In genomic region chr19:37100689-37101088, GRCm38 (mm10) we compare ENCODE assay signal across 30 mouse cellular contexts.
A peak's percentile ranks its signal among the peaks of the same experiment; 100 is the strongest.
DNase-seq lines count a peak whose midpoint lies in the region; ATAC-seq lines count a peak whose summit lies in the region.
"Had no signal": no experiment of that assay in that cellular context is flagged by ENCODE, and none has a peak within 500 bp of the region (broad histone marks: within the 10 kb centered on the region; RNA-seq: fewer than 3 reads in every experiment).

No protein-coding gene starts in this region.

- no peak overlapping the region for H3K27ac ChIP-seq in midbrain, embryonic 16.5 days (ENCODE audit: low read length)
- no peak overlapping the region for H3K27ac ChIP-seq in midbrain, embryonic 13.5 days
- H3K27ac ChIP-seq in forebrain, embryonic 11.5 days (ENCODE audit: low read depth, low read length): no peak overlapping the region
- H3K27ac ChIP-seq: embryonic facial prominence, embryonic 12.5 days; hindbrain, postnatal 0 days; limb, embryonic 12.5 days; midbrain, embryonic 15.5 days; neural tube, embryonic 13.5 days had no signal

- DNase-seq in cerebellum, adult 11-12 months: peak; percentile 4
- no peak for DNase-seq in forebrain, embryonic 11.5 days (ENCODE audit: low spot score)
- DNase-seq in embryo, embryonic 10.5 days (ENCODE audit: low spot score): no peak
- DNase-seq in gastrocnemius, adult 18-20 months (ENCODE audit: low spot score): no peak
- DNase-seq: adrenal gland, postnatal 14 days; cerebellum, adult 11 months; cerebellum, postnatal 14 days; gastrocnemius, postnatal 14 days; kidney, adult 9 months; kidney, postnatal 14 days; lung, adult 2 months; lung, postnatal 14 days; retina, postnatal 1 day; right cerebral cortex, postnatal 25 days; spleen, adult 18-20 months; thymus, postnatal 36 days had no signal

- H3K27me3 ChIP-seq in midbrain, embryonic 16.5 days (ENCODE audit: control insufficient read depth, insufficient read depth, low read depth, low read length): no peaks in the 10 kb centered on the region
- no peaks in the 10 kb centered on the region for H3K27me3 ChIP-seq in midbrain, embryonic 13.5 days
- H3K27me3 ChIP-seq in forebrain, embryonic 11.5 days (ENCODE audit: control insufficient read depth, insufficient read depth, low read length): no peaks in the 10 kb centered on the region
- H3K27me3 ChIP-seq: embryonic facial prominence, embryonic 12.5 days; limb, embryonic 12.5 days; midbrain, embryonic 15.5 days; neural tube, embryonic 13.5 days had no signal

- no peaks in the 10 kb centered on the region for H3K4me1 ChIP-seq in midbrain, embryonic 16.5 days (ENCODE audit: control insufficient read depth, insufficient read depth, low read length)
- H3K4me1 ChIP-seq in midbrain, embryonic 13.5 days (replicated peaks): no peaks in the 10 kb centered on the region
- H3K4me1 ChIP-seq in forebrain, embryonic 11.5 days (replicated peaks; ENCODE audit: control insufficient read depth, insufficient read depth, low read length): no peaks in the 10 kb centered on the region
- H3K4me1 ChIP-seq: embryonic facial prominence, embryonic 12.5 days; megakaryocyte, embryonic 14.5 days; midbrain, embryonic 15.5 days had no signal

- H3K4me2 ChIP-seq in midbrain, embryonic 16.5 days (ENCODE audit: low read length): no peak overlapping the region
- no peak overlapping the region for H3K4me2 ChIP-seq in midbrain, embryonic 13.5 days (replicated peaks)
- H3K4me2 ChIP-seq in forebrain, embryonic 11.5 days (ENCODE audit: low read depth, low read length, severe bottlenecking): no peak overlapping the region
- H3K4me2 ChIP-seq: embryonic facial prominence, embryonic 12.5 days; limb, embryonic 12.5 days; midbrain, embryonic 15.5 days; neural tube, embryonic 13.5 days had no signal

- H3K36me3 ChIP-seq in midbrain, embryonic 16.5 days (ENCODE audit: control insufficient read depth, insufficient read depth, low read length): no peaks in the 10 kb centered on the region
- H3K36me3 ChIP-seq in midbrain, embryonic 13.5 days: no peaks in the 10 kb centered on the region
- H3K36me3 ChIP-seq in forebrain, embryonic 11.5 days (ENCODE audit: control insufficient read depth, insufficient read depth, low read length): no peaks in the 10 kb centered on the region
- H3K36me3 ChIP-seq: embryonic facial prominence, embryonic 12.5 days; limb, embryonic 12.5 days; midbrain, embryonic 15.5 days; neural tube, embryonic 13.5 days had no signal

- no peak for ATAC-seq in cerebellum, adult (ENCODE audit: insufficient number of reproducible peaks, low FRiP score, low TSS enrichment)
- ATAC-seq in midbrain, embryonic 16.5 days: peak; percentile 39; the same call in 1 of the 2 replicates
- ATAC-seq in midbrain, embryonic 13.5 days: no peak
- ATAC-seq in megakaryocyte progenitor cell, adult 5-6 weeks (replicated peaks; ENCODE audit: poor library complexity): peak; percentile 48; the same call in 1 of the 2 replicates
- no peak for ATAC-seq in forebrain, embryonic 11.5 days (replicated peaks; ENCODE audit: low FRiP score)
- ATAC-seq: forebrain, embryonic 14.5 days; hindbrain, postnatal 0 days; intestine, embryonic 16.5 days; midbrain, embryonic 15.5 days had no signal

- no peaks in the 10 kb centered on the region for H3K9me3 ChIP-seq in midbrain, embryonic 16.5 days (replicated peaks; ENCODE audit: control insufficient read depth, low read length, poor library complexity, severe bottlenecking)
- no peaks in the 10 kb centered on the region for H3K9me3 ChIP-seq in midbrain, embryonic 13.5 days
- H3K9me3 ChIP-seq in forebrain, embryonic 11.5 days (ENCODE audit: control insufficient read depth, low read length): no peaks in the 10 kb centered on the region
- H3K9me3 ChIP-seq: embryonic facial prominence, embryonic 12.5 days; limb, embryonic 12.5 days; megakaryocyte, embryonic 14.5 days; midbrain, embryonic 15.5 days; neural tube, embryonic 13.5 days had no signal

- 76% methylated on average over 2 of the region's 2 CpGs for WGBS in midbrain, embryonic 16.5 days
- WGBS in midbrain, embryonic 13.5 days: 68% methylated on average over 2 of the region's 2 CpGs
- 81% methylated on average over 2 of the region's 2 CpGs for WGBS in forebrain, embryonic 11.5 days

- H3K9ac ChIP-seq in midbrain, embryonic 16.5 days (ENCODE audit: low read depth, low read length): no peak overlapping the region
- no peak overlapping the region for H3K9ac ChIP-seq in midbrain, embryonic 13.5 days (replicated peaks)
- no peak overlapping the region for H3K9ac ChIP-seq in forebrain, embryonic 11.5 days (ENCODE audit: low read length)
- H3K9ac ChIP-seq: embryonic facial prominence, embryonic 12.5 days; limb, embryonic 12.5 days; midbrain, embryonic 15.5 days; neural tube, embryonic 13.5 days had no signal

- H3K4me3 ChIP-seq in midbrain, embryonic 16.5 days (ENCODE audit: low read depth, low read length): no peak overlapping the region
- no peak overlapping the region for H3K4me3 ChIP-seq in midbrain, embryonic 13.5 days (replicated peaks)
- no peak overlapping the region for H3K4me3 ChIP-seq in forebrain, embryonic 11.5 days (ENCODE audit: low read depth, low read length)
- H3K4me3 ChIP-seq: embryonic facial prominence, embryonic 12.5 days; erythroblast, embryonic 14.5 days; limb, embryonic 12.5 days; megakaryocyte, embryonic 14.5 days; midbrain, embryonic 15.5 days; myocyte; neural tube, embryonic 13.5 days had no signal

Comparison
In these comparisons a context has a peak if more than half of its experiments do, and no peak if none do; other contexts are left out.
1. ATAC-seq: peak in midbrain, embryonic 16.5 days (single experiment) and megakaryocyte progenitor cell, adult 5-6 weeks (single experiment); none in cerebellum, adult (single experiment), midbrain, embryonic 13.5 days (single experiment) and forebrain, embryonic 11.5 days (single experiment).